Mouse (Mus musculus) heart, embryonic 16.5 days (tissue): ENCODE data around the gene Ptpn13. TPM values are rescaled to one million over a fixed set of nuclear protein-coding genes. Genes with fewer than 3 reads are reported as not detected.

Experiments used
- ATAC-seq: fragments of 200-750 bp; cut with Nextera tagmentation; replicated peaks from 2 replicates; pipeline ENCODE4 v1.8.0; 2017; ENCODE audit warnings: moderate number of reproducible peaks; ENCODE audit not compliant: insufficient read depth, low FRiP score; ENCODE audit errors: extremely low read depth
- H3K27ac ChIP-seq: fragments of 300-500 bp; sonication (generic); 2 replicates; pipeline ENCODE4 v1.5.1; 2014; ENCODE audit warnings: mild to moderate bottlenecking, low read length, control low read depth, moderate library complexity
- H3K27me3 ChIP-seq: fragments of 300-500 bp; sonication (generic); 2 replicates; pipeline ENCODE4 v1.6.1; 2014; ENCODE audit warnings: low read length, mixed read lengths; ENCODE audit not compliant: control insufficient read depth, insufficient read depth
- H3K36me3 ChIP-seq: fragments of 300-500 bp; sonication (generic); 2 replicates; pipeline ENCODE4 v1.6.1; 2014; ENCODE audit not compliant: control insufficient read depth, insufficient read depth
- H3K4me1 ChIP-seq: fragments of 300-500 bp; sonication (generic); 2 replicates; pipeline ENCODE4 v1.6.1; 2014; ENCODE audit warnings: low read length, mixed read lengths; ENCODE audit not compliant: control insufficient read depth, insufficient read depth
- H3K4me2 ChIP-seq: fragments of 300-500 bp; sonication (generic); 2 replicates; pipeline ENCODE4 v1.6.1; 2014; ENCODE audit warnings: low read depth, mild to moderate bottlenecking, control low read depth, low read length
- H3K4me3 ChIP-seq: fragments of 300-500 bp; sonication (generic); 2 replicates; pipeline ENCODE4 v1.5.1; 2014; ENCODE audit warnings: mild to moderate bottlenecking, control low read depth, low read length
- H3K9ac ChIP-seq: fragments of 300-500 bp; sonication (generic); 2 replicates; pipeline ENCODE4 v1.6.1; 2014; ENCODE audit warnings: low read length, control low read depth
- H3K9me3 ChIP-seq: fragments of 300-500 bp; sonication (generic); replicated peaks from 2 replicates; pipeline ENCODE4 v1.6.1; 2016; ENCODE audit warnings: low read length; ENCODE audit not compliant: control insufficient read depth
- WGBS: fragments of 180-500 bp; shearing (Covaris S2); extraction: QIAGEN DNeasy Blood & Tissue Kit; methylation state at CpG from one replicate; pipeline ENCODE4 v1.1.7; 2014; 5-methylcytosine and 5-hydroxymethylcytosine counted together
- polyA plus RNA-seq: library from polyadenylated mRNA; unstranded; fragments of >200 nt; fragmentation: Nextera tagmentation; extraction: Ambion mirVana; gene quantifications from 2 replicates; pipeline ENCODE4 v1.2.1, GENCODE M21; 2015

Gene Ptpn13
- polyA plus RNA-seq, 1 experiment from 2014 or later = 7.8 TPM

DNA sequence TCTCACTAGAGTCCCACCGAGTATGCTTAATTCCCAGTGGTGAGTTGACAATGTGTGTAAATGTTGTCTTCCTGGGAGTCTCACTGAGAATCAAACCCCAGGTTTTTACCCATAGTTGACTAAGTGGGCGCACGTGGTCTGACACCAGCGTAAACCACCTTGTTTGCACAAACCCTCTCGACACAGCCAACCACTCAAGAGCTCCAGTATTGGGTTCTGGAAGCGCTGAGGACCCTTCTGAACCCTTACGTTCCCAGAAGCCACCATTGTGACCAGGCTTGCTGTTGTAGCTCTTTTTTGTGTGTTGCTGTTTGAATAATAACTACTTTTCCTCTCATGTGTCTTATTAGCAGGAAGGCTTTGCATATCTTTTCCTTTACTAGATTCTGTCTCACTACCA is 20.4 kb downstream of the Ptpn13 start:
- H3K36me3 ChIP-seq = no peaks in the 10 kb centered on the region
- WGBS = 81% methylated on average over 7 of the region's 7 CpGs
- no peak overlapping the region for H3K9ac ChIP-seq
- H3K9me3 ChIP-seq = no peaks in the 10 kb centered on the region
- no peaks in the 10 kb centered on the region for H3K27me3 ChIP-seq
- no peak overlapping the region for H3K4me3 ChIP-seq
- peaks cover 6% of the 10 kb centered on the region; the same call in 1 of the 2 replicates for H3K4me1 ChIP-seq
- ATAC-seq = no peak
- H3K4me2 ChIP-seq = no peak overlapping the region
- H3K27ac ChIP-seq = no peak overlapping the region

DNA sequence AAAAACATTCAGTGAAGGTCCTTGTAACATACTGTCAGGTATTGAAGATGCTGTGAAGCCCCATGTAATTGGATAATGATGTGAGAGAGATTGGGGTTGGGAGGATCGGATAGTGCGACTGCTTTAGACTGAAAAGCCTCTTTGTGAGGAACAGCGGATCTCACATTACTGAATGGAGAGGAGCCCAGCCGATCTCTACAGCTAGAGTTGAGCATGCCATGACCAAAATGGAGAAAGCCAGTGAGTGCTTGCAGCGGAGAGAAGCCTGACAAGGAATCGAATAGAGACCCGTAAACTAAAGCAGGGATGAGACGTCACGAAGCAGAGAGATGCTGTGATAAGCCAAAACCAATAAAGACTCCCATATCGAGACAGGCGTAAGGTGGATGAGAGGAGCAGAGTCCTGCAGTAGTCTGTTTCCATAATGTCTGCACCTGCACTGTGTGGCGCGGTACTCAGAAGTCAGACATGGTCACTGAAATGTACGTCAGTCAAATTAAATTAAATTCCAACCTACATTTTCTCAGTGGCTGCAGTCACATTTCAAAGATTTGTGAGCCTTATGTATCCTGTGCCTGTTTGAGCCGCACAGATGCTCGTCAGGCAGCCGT is 22.9 kb downstream of the Ptpn13 start:
- no peak overlapping the region for H3K27ac ChIP-seq
- 86% methylated on average over 17 of the region's 17 CpGs for WGBS
- 0 out of 2 replicates have a peak, but pooled peaks cover 3% of the 10 kb centered on the region for H3K36me3 ChIP-seq
- H3K27me3 ChIP-seq = no peaks in the 10 kb centered on the region
- no peak for ATAC-seq
- H3K9ac ChIP-seq = no peak overlapping the region
- no peak overlapping the region for H3K4me2 ChIP-seq
- H3K4me3 ChIP-seq = no peak overlapping the region
- peaks cover 6% of the 10 kb centered on the region; the same call in 1 of the 2 replicates for H3K4me1 ChIP-seq
- H3K9me3 ChIP-seq = peaks cover 3% of the 10 kb centered on the region

DNA sequence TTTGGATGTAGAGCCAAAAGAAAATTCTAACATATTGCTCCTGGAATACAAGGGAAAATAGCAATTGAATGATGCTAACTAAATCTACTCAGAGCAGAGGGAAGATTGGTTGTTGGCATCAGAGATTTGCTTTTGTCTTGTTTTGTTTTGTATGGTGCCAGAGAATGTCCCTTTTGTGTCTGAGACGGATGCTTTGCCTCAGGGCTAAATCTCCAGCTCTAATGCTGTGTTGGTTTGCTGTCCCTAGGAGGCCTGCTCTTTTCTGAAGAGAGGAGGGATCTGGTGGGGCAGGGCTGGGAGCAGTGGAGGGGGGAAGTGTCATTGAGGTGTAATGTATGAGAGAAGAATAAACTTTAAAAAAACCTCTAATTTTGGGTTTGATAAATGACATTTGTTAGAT is 23.5 kb downstream of the Ptpn13 start:
- ATAC-seq = no peak
- no peak overlapping the region for H3K9ac ChIP-seq
- 0 out of 2 replicates have a peak, but pooled peaks cover 3% of the 10 kb centered on the region for H3K36me3 ChIP-seq
- H3K4me1 ChIP-seq = peaks cover 6% of the 10 kb centered on the region; the same call in 1 of the 2 replicates
- H3K4me2 ChIP-seq = no peak overlapping the region
- H3K27ac ChIP-seq = no peak overlapping the region
- no peaks in the 10 kb centered on the region for H3K27me3 ChIP-seq
- H3K4me3 ChIP-seq = no peak overlapping the region
- WGBS = 58% methylated on average over 1 of the region's 1 CpGs
- peaks cover 3% of the 10 kb centered on the region for H3K9me3 ChIP-seq

DNA sequence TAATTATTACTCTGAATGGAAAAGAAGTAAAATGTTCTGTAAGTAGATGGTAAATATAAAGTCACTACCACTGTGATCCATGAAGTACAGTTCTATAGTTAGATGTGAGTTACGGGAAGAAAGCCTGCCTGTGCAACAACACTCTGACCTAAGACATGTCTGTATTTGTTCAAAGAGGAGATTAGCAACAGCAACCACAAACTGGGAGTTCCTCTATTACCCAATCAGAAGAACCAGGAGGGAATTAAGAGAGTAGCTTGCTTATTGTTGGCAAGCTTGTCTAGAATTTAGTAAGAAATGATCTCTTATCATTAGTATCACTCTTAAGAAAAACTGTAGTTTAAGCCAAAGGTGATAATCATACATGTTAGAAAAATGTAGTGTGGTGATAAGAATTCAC is 25.7 kb downstream of the Ptpn13 start:
- Histone ChIP-seq H3K36me3 (0 out of 2 replicates have a peak, but pooled peaks cover 3% of the 10 kb centered on the region), H3K27me3 (no peaks in the 10 kb centered on the region), H3K9ac (no peak overlapping the region), H3K27ac (no peak overlapping the region), H3K4me1 (peaks cover 6% of the 10 kb centered on the region; the same call in 1 of the 2 replicates), H3K9me3 (peaks cover 6% of the 10 kb centered on the region), H3K4me3 (no peak overlapping the region), H3K4me2 (no peak overlapping the region)
- WGBS = 95% methylated on average over 1 of the region's 1 CpGs
- ATAC-seq = no peak

DNA sequence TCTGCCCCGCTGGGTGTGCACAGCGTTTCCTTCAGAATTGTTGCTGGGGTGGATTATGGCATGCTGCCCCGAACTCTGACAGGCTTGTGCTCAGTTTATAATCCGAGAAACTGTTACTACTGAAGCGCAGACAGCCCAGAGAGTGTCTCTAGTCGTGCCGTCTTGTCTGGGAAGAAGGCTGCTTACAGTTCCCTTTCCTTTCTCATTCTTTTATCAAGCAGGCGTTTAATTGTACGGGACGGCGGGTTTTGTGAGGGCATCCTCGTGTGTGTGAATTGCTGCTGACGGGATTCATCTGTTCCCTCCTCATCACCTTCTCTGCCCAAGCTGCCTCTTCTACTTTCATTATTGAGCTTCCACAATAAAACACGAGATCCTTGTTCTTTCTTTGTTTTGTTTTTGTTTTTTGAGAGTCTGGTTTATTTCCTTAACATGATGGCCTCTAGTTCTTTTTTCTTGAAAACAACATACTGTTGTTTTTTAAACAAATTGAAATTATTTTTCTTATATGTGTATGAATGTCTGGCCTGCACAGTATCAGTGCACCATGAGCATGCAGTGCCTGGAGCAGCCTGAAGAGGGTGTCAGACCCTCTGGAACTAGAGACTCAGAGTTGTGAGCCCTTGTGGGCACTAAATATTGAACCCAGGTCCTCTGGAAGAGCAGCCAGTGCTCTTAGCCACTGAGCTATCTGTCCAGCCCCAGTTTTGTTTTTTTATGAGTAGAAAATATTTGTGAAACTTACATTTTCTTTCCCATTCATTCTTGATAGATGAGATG is 28.6 kb downstream of the Ptpn13 start:
- ATAC-seq = no peak
- Histone ChIP-seq H3K4me3 (no peak overlapping the region), H3K4me1 (no peaks in the 10 kb centered on the region), H3K9ac (no peak overlapping the region), H3K9me3 (peaks cover 7% of the 10 kb centered on the region), H3K4me2 (0 out of 2 replicates have a peak overlapping the region, but pooled peaks have one; percentile 2), H3K27ac (no peak overlapping the region), H3K27me3 (no peaks in the 10 kb centered on the region), H3K36me3 (0 out of 2 replicates have a peak, but pooled peaks cover 3% of the 10 kb centered on the region)
- WGBS = 56% methylated on average over 14 of the region's 14 CpGs

DNA sequence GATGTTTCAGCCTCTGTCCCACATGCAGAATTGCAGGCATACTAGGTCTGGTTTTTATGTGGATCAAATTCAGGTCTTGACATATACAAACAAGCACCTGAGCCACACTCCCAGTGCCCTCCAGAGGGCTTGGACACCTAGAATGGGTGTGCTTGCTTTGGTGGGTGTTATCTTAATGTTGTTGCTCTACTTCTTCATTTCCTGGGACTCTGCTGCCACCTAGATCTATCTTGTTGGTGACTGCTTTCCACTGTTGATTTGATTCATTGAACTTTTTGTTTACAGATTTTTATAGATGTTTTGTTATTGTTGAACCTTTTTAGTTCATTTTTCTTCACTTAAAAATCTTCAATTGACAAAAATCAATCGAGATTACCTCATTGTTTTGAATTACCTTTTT is 31.8 kb downstream of the Ptpn13 start:
- Histone ChIP-seq H3K4me2 (no peak overlapping the region), H3K9me3 (peaks cover 4% of the 10 kb centered on the region; the same call in 1 of the 2 replicates), H3K4me1 (no peaks in the 10 kb centered on the region), H3K9ac (no peak overlapping the region), H3K4me3 (no peak overlapping the region), H3K27ac (no peak overlapping the region), H3K27me3 (no peaks in the 10 kb centered on the region), H3K36me3 (no peaks in the 10 kb centered on the region)
- ATAC-seq = no peak
- WGBS = 85% methylated on average over 1 of the region's 1 CpGs

DNA sequence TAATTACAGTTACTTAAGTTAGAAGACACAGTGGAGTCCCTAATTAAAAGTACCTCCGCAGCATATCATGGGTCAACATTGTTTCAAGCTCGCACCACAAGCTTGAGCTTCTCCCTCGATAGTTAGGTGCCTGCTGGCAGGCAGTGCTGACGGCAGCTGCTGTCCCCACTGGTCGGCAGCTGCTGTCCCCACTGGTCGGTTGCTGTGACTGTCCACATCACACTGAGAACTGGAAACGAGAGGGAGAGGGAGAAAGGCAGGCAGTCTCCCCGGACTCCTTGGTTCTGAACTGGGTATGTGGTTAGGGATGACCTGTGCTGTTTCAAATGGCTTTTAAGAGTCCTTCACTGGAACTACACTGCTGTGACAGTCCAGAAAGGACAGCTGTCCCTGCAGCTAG is 33.4 kb downstream of the Ptpn13 start:
- WGBS = 32% methylated on average over 8 of the region's 8 CpGs
- Histone ChIP-seq H3K4me2 (no peak overlapping the region), H3K27ac (no peak overlapping the region), H3K4me3 (no peak overlapping the region), H3K27me3 (no peaks in the 10 kb centered on the region), H3K9ac (no peak overlapping the region), H3K9me3 (peaks cover 4% of the 10 kb centered on the region; the same call in 1 of the 2 replicates), H3K4me1 (no peaks in the 10 kb centered on the region), H3K36me3 (no peaks in the 10 kb centered on the region)
- ATAC-seq = no peak

DNA sequence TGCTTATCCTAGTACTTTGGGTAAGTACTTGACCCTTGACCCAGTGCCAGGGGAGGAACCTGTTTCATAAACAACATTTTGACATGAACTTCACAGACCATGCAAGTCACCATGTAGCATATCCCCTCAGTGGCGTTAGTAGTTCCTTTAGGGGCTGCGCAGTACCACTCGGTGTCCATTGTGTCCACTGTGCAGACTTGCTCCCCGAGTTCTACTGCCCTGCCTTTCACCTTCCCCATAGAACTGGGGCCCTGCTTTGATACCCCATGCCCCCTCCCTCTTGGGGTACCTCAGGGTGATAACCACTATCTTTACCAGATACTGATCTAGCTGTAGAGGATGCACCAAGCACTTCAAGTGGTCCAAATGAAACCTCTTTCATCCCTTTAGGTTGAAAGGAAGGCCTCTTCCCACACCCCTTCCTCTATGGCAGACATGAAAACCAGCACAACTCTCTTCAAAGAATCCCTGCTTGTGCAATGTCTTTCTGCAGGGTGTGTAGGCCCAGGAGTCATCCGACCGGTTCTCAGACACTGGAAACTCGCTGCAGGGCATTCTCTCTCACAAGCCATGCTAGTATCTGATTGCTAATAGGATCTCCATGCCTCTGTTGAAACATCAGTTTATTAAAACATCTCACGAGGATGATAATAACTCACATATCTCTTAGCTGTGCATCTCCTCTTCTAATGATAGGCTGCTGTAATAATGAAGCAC is 34.1 kb downstream of the Ptpn13 start:
- H3K27ac ChIP-seq = no peak overlapping the region
- H3K27me3 ChIP-seq = no peaks in the 10 kb centered on the region
- H3K4me1 ChIP-seq = no peaks in the 10 kb centered on the region
- peaks cover 4% of the 10 kb centered on the region; the same call in 1 of the 2 replicates for H3K9me3 ChIP-seq
- no peak overlapping the region for H3K9ac ChIP-seq
- no peak overlapping the region for H3K4me2 ChIP-seq
- WGBS = 76% methylated on average over 8 of the region's 8 CpGs
- no peaks in the 10 kb centered on the region for H3K36me3 ChIP-seq
- ATAC-seq = no peak
- no peak overlapping the region for H3K4me3 ChIP-seq

DNA sequence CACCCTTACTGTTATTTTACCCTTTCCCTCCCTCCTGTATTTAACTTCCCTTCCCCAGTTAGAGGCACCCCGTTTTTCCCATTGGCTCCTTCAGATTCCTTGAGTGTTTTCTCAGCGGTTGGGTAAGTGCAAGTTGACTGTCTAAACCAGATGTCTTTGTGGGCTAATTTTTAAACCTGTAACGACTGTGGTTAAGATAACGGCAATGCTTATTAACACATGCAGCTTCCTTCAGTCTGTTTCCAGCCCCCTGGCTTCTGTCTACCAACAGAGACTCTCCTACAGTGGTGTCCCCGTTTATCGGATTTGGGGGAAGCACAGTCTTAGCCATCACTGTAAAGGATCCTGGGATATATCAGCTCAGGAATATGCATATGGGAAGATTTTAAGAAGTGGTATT is 35.9 kb downstream of the Ptpn13 start:
- no peak overlapping the region for H3K9ac ChIP-seq
- no peaks in the 10 kb centered on the region for H3K9me3 ChIP-seq
- no peak overlapping the region for H3K4me2 ChIP-seq
- 74% methylated on average over 6 of the region's 6 CpGs for whole genome bisulfite sequencing
- no peaks in the 10 kb centered on the region for H3K27me3 ChIP-seq
- H3K4me3 ChIP-seq = no peak overlapping the region
- no peak for ATAC-seq
- no peaks in the 10 kb centered on the region for H3K4me1 ChIP-seq
- H3K36me3 ChIP-seq = no peaks in the 10 kb centered on the region
- no peak overlapping the region for H3K27ac ChIP-seq
